Mouse (Mus musculus) embryonic fibroblast, embryonic 13.5 days (primary cell): Measurements from ENCODE around the gene Npr1.

Experiments used
- CTCF ChIP-seq: IDR thresholded peaks from 2 replicates; pipeline ENCODE4 v1.5.1; 2011; ENCODE audit warnings: mild to moderate bottlenecking, control low read depth, low read length, moderate library complexity, borderline replicate concordance; ENCODE audit not compliant: insufficient read depth
- POLR2A ChIP-seq: IDR thresholded peaks from 2 replicates; pipeline ENCODE4 v1.6.1; 2011; ENCODE audit warnings: low read depth, mild to moderate bottlenecking, control low read depth, low read length, moderate library complexity

GRCm38 (mm10) chr3:90505216-90505615 is 39.5 kb upstream of the Npr1 start:
- TF ChIP-seq POLR2A (no peak), CTCF (no peak)
